ENCODE assay signal across 8 mouse cellular contexts in the genomic region with DNA sequence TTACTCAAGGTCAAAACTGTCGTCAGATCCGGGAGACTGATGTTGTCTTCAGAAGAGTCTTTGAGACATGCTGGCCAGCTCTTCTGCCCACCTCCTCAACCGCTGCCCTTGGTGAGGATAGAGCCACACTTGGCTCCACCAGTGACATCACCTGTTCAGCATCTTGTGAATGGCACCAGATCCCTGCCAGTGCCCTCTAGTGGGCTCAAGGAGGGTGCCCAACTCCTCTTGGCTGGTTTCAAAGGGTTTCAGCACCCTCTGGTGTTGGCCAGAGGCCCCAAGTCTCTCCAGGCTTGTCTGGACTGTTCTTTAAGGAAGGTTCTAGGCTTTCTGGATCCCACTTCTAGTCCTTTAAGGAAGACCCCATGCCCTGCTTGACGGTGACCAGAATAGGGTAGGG. TPM values are rescaled to one million over a fixed set of nuclear protein-coding genes. Genes with fewer than 3 reads are reported as not detected.
DNase-seq lines count a peak whose midpoint lies in the region; ATAC-seq and TF ChIP-seq lines count a peak whose summit lies in the region.

No protein-coding gene starts in this region.

- H3K9ac ChIP-seq in hindbrain, postnatal 0 days (replicated peaks; ENCODE audit: low read length), result no peak overlapping the region
- H3K9ac ChIP-seq in hindbrain, embryonic 12.5 days, result no peak overlapping the region
- no peak overlapping the region for H3K9ac ChIP-seq in intestine, embryonic 14.5 days (ENCODE audit: low read length)

- no peak for ATAC-seq in hindbrain, postnatal 0 days
- ATAC-seq in hindbrain, embryonic 12.5 days (ENCODE audit: low FRiP score), result no peak
- no peak for ATAC-seq in intestine, embryonic 14.5 days (replicated peaks; ENCODE audit: low FRiP score, low TSS enrichment, low read depth)

- no peak overlapping the region for H3K4me2 ChIP-seq in hindbrain, postnatal 0 days (ENCODE audit: low read depth, low read length)
- H3K4me2 ChIP-seq in hindbrain, embryonic 12.5 days (replicated peaks), result no peak overlapping the region
- no peak overlapping the region for H3K4me2 ChIP-seq in intestine, embryonic 14.5 days (ENCODE audit: low read length)

- peak; percentile 75 for TF ChIP-seq CTCF in hindbrain, postnatal 0 days (IDR thresholded peaks at IDR 0.05; ENCODE audit: low read depth)

- no peaks in the 10 kb centered on the region for H3K9me3 ChIP-seq in hindbrain, postnatal 0 days (ENCODE audit: low read length)
- no peaks in the 10 kb centered on the region for H3K9me3 ChIP-seq in hindbrain, embryonic 12.5 days (replicated peaks)
- no peaks in the 10 kb centered on the region for H3K9me3 ChIP-seq in intestine, embryonic 14.5 days (ENCODE audit: control insufficient read depth, low read length)

- peaks cover 37% of the 10 kb centered on the region for H3K27me3 ChIP-seq in hindbrain, postnatal 0 days (ENCODE audit: insufficient read depth, low read length)
- H3K27me3 ChIP-seq in hindbrain, embryonic 12.5 days, result peaks cover 51% of the 10 kb centered on the region
- peaks cover 28% of the 10 kb centered on the region for H3K27me3 ChIP-seq in intestine, embryonic 14.5 days (replicated peaks; ENCODE audit: control insufficient read depth, insufficient read depth, low read length)

- WGBS in hindbrain, postnatal 0 days, result 54% methylated on average over 4 of the region's 4 CpGs
- 28% methylated on average over 4 of the region's 4 CpGs for WGBS in hindbrain, embryonic 12.5 days
- WGBS in intestine, embryonic 14.5 days, result 49% methylated on average over 4 of the region's 4 CpGs

- H3K4me1 ChIP-seq in hindbrain, postnatal 0 days (ENCODE audit: insufficient read depth, low read length), result no peaks in the 10 kb centered on the region
- H3K4me1 ChIP-seq in hindbrain, embryonic 12.5 days, result peaks cover 8% of the 10 kb centered on the region
- H3K4me1 ChIP-seq in intestine, embryonic 14.5 days (replicated peaks; ENCODE audit: control insufficient read depth, insufficient read depth, low read length), result peaks cover 16% of the 10 kb centered on the region

- H3K27ac ChIP-seq in hindbrain, postnatal 0 days, result no peak overlapping the region
- H3K27ac ChIP-seq in hindbrain, embryonic 12.5 days, result no peak overlapping the region
- no peak overlapping the region for H3K27ac ChIP-seq in intestine, embryonic 14.5 days (ENCODE audit: low read depth)

- peak; percentile 42 for DNase-seq in hindbrain, postnatal 0 days (ENCODE audit: low spot score)
- peak; percentile 78 for DNase-seq in CD4-positive, CD25-positive, alpha-beta regulatory T cell, adult 2 months (ENCODE audit: low read depth, low spot score)
- peak; percentile 72 to 89 for DNase-seq in adrenal gland, adult (ENCODE audit: inconsistent age in 2 of 2, low spot score in 1 of 2)
- peak; percentile 53 for DNase-seq in intestine, embryonic 14.5 days (ENCODE audit: low spot score)
- DNase-seq in lung, postnatal 4 days, result peak; percentile 60 to 72
- DNase-seq in thymus, postnatal 10 days (ENCODE audit: low spot score in 2 of 2), result peak; percentile 25 to 55
- DNase-seq in gastrocnemius, adult 18-20 months (ENCODE audit: low spot score), result no peak

- H3K36me3 ChIP-seq in hindbrain, postnatal 0 days (ENCODE audit: insufficient read depth, low read length), result no peaks in the 10 kb centered on the region
- no peaks in the 10 kb centered on the region for H3K36me3 ChIP-seq in hindbrain, embryonic 12.5 days
- H3K36me3 ChIP-seq in intestine, embryonic 14.5 days (ENCODE audit: control insufficient read depth, insufficient read depth, low read length), result no peaks in the 10 kb centered on the region

- H3K4me3 ChIP-seq in hindbrain, postnatal 0 days (ENCODE audit: low read length), result no peak overlapping the region
- no peak overlapping the region for H3K4me3 ChIP-seq in hindbrain, embryonic 12.5 days
- no peak overlapping the region for H3K4me3 ChIP-seq in intestine, embryonic 14.5 days (ENCODE audit: low read depth, low read length)

RNA-seq across cellular contexts. Expression of a gene that starts 11.8 kb away (rescaled TPM):
- not detected in 2 replicates for total RNA-seq in hindbrain, postnatal 0 days (2014; rRNA removed)
- not detected in 2 replicates for polyA plus RNA-seq in hindbrain, postnatal 0 days (2015; fragmentation: Nextera tagmentation; extraction: Ambion mirVana)
- 0.21 and 0.22 TPM in 2 replicates for polyA plus RNA-seq in hindbrain, embryonic 12.5 days (2016; fragmentation: Nextera tagmentation; extraction: Ambion mirVana)
- polyA plus RNA-seq in intestine, embryonic 14.5 days (2014; fragmentation: Nextera tagmentation; extraction: Ambion mirVana), result 82.3 and 83.9 TPM in 2 replicates
- total RNA-seq in gastrocnemius, adult 18-20 months (2021), result not detected

RNA-seq across cellular contexts. Expression of a gene that starts 50.8 kb away (rescaled TPM):
- 35.7 and 53.1 TPM in 2 replicates for total RNA-seq in hindbrain, postnatal 0 days (2014; rRNA removed)
- 16.1 and 18.1 TPM in 2 replicates for polyA plus RNA-seq in hindbrain, postnatal 0 days (2015; fragmentation: Nextera tagmentation; extraction: Ambion mirVana)
- 17.0 and 17.4 TPM in 2 replicates for polyA plus RNA-seq in hindbrain, embryonic 12.5 days (2016; fragmentation: Nextera tagmentation; extraction: Ambion mirVana)
- 18.6 and 21.4 TPM in 2 replicates for polyA plus RNA-seq in intestine, embryonic 14.5 days (2014; fragmentation: Nextera tagmentation; extraction: Ambion mirVana)
- total RNA-seq in gastrocnemius, adult 18-20 months (2021), result 10 to 100 TPM; 26.2 to 34.0 TPM

Comparison
In these comparisons a context has a peak if more than half of its experiments do, and no peak if none do; other contexts are left out.
1. RNA of a gene that starts 11.8 kb away (polyA plus RNA-seq): 82.3 to 83.9 TPM in intestine, embryonic 14.5 days; 0.21 to 0.22 TPM in hindbrain, embryonic 12.5 days and not detected in hindbrain, postnatal 0 days; every median in the first group is over 10 times any median in the second.